ENCODE assay signal across 8 mouse cellular contexts in genomic region chr5:137315084-137315903, GRCm38 (mm10). TPM values are rescaled to one million over a fixed set of nuclear protein-coding genes. Genes with fewer than 3 reads are reported as not detected.
DNase-seq lines count a peak whose midpoint lies in the region; ATAC-seq and TF ChIP-seq lines count a peak whose summit lies in the region.

No protein-coding gene starts in this region.

- peaks cover 10% of the 10 kb centered on the region; the same call in 1 of the 2 replicates for H3K4me1 ChIP-seq in forebrain, postnatal 0 days (ENCODE audit: insufficient read depth)

- intact Hi-C loops in left cerebral cortex, postnatal 4 days (cut with DNase I), result no loop called here

- TF ChIP-seq CTCF in brain, embryonic 14.5 days (IDR thresholded peaks at IDR 0.05; ENCODE audit: borderline replicate concordance, extremely low read depth, insufficient read depth, insufficient read length), result peak; percentile 50; the same call in 1 of the 2 replicates
- peak; percentile 45; the same call in 1 of the 2 replicates for TF ChIP-seq CTCF in forebrain, postnatal 0 days (IDR thresholded peaks at IDR 0.05; ENCODE audit: low read depth)

- H3K9ac ChIP-seq in forebrain, postnatal 0 days, result no peak overlapping the region

- H3K36me3 ChIP-seq in forebrain, postnatal 0 days (ENCODE audit: insufficient read depth), result peaks cover 34% of the 10 kb centered on the region

- no peak overlapping the region for H3K27ac ChIP-seq in forebrain, postnatal 0 days (ENCODE audit: low read depth, low read length)

- H3K9me3 ChIP-seq in forebrain, postnatal 0 days (ENCODE audit: low read length), result no peaks in the 10 kb centered on the region

- no peak overlapping the region for H3K4me3 ChIP-seq in forebrain, postnatal 0 days (ENCODE audit: low read depth, low read length)

- no peak overlapping the region for H3K4me2 ChIP-seq in forebrain, postnatal 0 days (ENCODE audit: low read depth)

- ATAC-seq in forebrain, postnatal 0 days, result no peak
- peak; percentile 74 for ATAC-seq in megakaryocyte-erythroid progenitor cell, adult 5-6 weeks (replicated peaks; ENCODE audit: low FRiP score, low TSS enrichment, poor library complexity, severe bottlenecking)

- 45% methylated on average over 30 of the region's 30 CpGs for WGBS in forebrain, postnatal 0 days

- no peaks in the 10 kb centered on the region for H3K27me3 ChIP-seq in forebrain, postnatal 0 days (ENCODE audit: insufficient read depth, low read length)

- DNase-seq in left cerebral cortex, postnatal 4 days, result peak; percentile 51
- DNase-seq in left cerebral cortex, adult 9 months (ENCODE audit: low spot score in 2 of 2), result no peak
- peak; percentile 34 for DNase-seq in brain, embryonic 14.5 days (ENCODE audit: low read depth)
- DNase-seq in forebrain, postnatal 0 days, result peak; percentile 10
- peak; percentile 49 to 63 for DNase-seq in kidney, postnatal 25 days
- DNase-seq in right cerebral cortex, postnatal 25 days, result no peak
- no peak for DNase-seq in right cerebral cortex, postnatal 10 days (ENCODE audit: low spot score in 2 of 2)

- no peak for TF ChIP-seq POLR2A in brain, embryonic 14.5 days (IDR thresholded peaks at IDR 0.05; ENCODE audit: borderline replicate concordance, extremely low read depth, insufficient read depth, insufficient read length, poor library complexity, severe bottlenecking)

RNA-seq across cellular contexts. Expression of gene Trip6, which starts 1.1 kb away (rescaled TPM):
- 1 to 10 TPM; 7.1 to 8.0 TPM for total RNA-seq in left cerebral cortex, postnatal 4 days (2021)
- 25.7 and 33.0 TPM in 2 replicates for polyA plus RNA-seq in brain, embryonic 14.5 days (2012; rRNA removed)
- 10.8 and 11.4 TPM in 2 replicates for total RNA-seq in forebrain, postnatal 0 days (2014; rRNA removed)
- 9.9 and 11.6 TPM in 2 replicates for polyA plus RNA-seq in forebrain, postnatal 0 days (2015; fragmentation: Nextera tagmentation; extraction: Ambion mirVana)
- 21.8 and 27.9 TPM in 2 replicates for total RNA-seq in megakaryocyte-erythroid progenitor cell, adult 5-6 weeks (2014; fragmentation: Nextera tagmentation)
- total RNA-seq in megakaryocyte-erythroid progenitor cell, adult 5-6 weeks (2017), result 19.6 and 29.9 TPM in 2 replicates

RNA-seq across cellular contexts. Expression of gene Srrt, which starts 7.8 kb away (rescaled TPM):
- total RNA-seq in left cerebral cortex, postnatal 4 days (2021), result 100 to 1,000 TPM; 214 to 236 TPM
- polyA plus RNA-seq in brain, embryonic 14.5 days (2012; rRNA removed), result 211 and 216 TPM in 2 replicates
- 136 and 153 TPM in 2 replicates for total RNA-seq in forebrain, postnatal 0 days (2014; rRNA removed)
- 52.3 and 55.6 TPM in 2 replicates for polyA plus RNA-seq in forebrain, postnatal 0 days (2015; fragmentation: Nextera tagmentation; extraction: Ambion mirVana)
- 308 and 381 TPM in 2 replicates for total RNA-seq in megakaryocyte-erythroid progenitor cell, adult 5-6 weeks (2014; fragmentation: Nextera tagmentation)
- total RNA-seq in megakaryocyte-erythroid progenitor cell, adult 5-6 weeks (2017), result 409 and 443 TPM in 2 replicates

RNA-seq across cellular contexts. Expression of gene Slc12a9, which starts 18.1 kb away (rescaled TPM):
- total RNA-seq in left cerebral cortex, postnatal 4 days (2021), result 10 to 100 TPM; 28.8 to 31.5 TPM
- 34.0 and 34.8 TPM in 2 replicates for polyA plus RNA-seq in brain, embryonic 14.5 days (2012; rRNA removed)
- 19.3 and 21.8 TPM in 2 replicates for total RNA-seq in forebrain, postnatal 0 days (2014; rRNA removed)
- 12.5 and 18.4 TPM in 2 replicates for polyA plus RNA-seq in forebrain, postnatal 0 days (2015; fragmentation: Nextera tagmentation; extraction: Ambion mirVana)
- 2.2 and 3.0 TPM in 2 replicates for total RNA-seq in megakaryocyte-erythroid progenitor cell, adult 5-6 weeks (2014; fragmentation: Nextera tagmentation)
- total RNA-seq in megakaryocyte-erythroid progenitor cell, adult 5-6 weeks (2017), result 1.1 and 3.3 TPM in 2 replicates

RNA-seq across cellular contexts. Expression of gene Ufsp1, which starts 20.9 kb away (rescaled TPM):
- 10 to 100 TPM; 17.3 to 21.8 TPM for total RNA-seq in left cerebral cortex, postnatal 4 days (2021)
- polyA plus RNA-seq in brain, embryonic 14.5 days (2012; rRNA removed), result 10.0 and 11.9 TPM in 2 replicates
- 15.2 and 16.2 TPM in 2 replicates for total RNA-seq in forebrain, postnatal 0 days (2014; rRNA removed)
- polyA plus RNA-seq in forebrain, postnatal 0 days (2015; fragmentation: Nextera tagmentation; extraction: Ambion mirVana), result 15.8 and 23.4 TPM in 2 replicates
- 9.0 and 11.4 TPM in 2 replicates for total RNA-seq in megakaryocyte-erythroid progenitor cell, adult 5-6 weeks (2014; fragmentation: Nextera tagmentation)
- total RNA-seq in megakaryocyte-erythroid progenitor cell, adult 5-6 weeks (2017), result 5.2 and 6.0 TPM in 2 replicates

RNA-seq across cellular contexts. Expression of gene Ache, which starts 28.0 kb away (rescaled TPM):
- total RNA-seq in left cerebral cortex, postnatal 4 days (2021), result 10 to 100 TPM; 60.3 to 67.8 TPM
- 18.8 and 32.5 TPM in 2 replicates for polyA plus RNA-seq in brain, embryonic 14.5 days (2012; rRNA removed)
- 48.4 and 73.2 TPM in 2 replicates for total RNA-seq in forebrain, postnatal 0 days (2014; rRNA removed)
- 44.3 and 69.1 TPM in 2 replicates for polyA plus RNA-seq in forebrain, postnatal 0 days (2015; fragmentation: Nextera tagmentation; extraction: Ambion mirVana)
- total RNA-seq in megakaryocyte-erythroid progenitor cell, adult 5-6 weeks (2014; fragmentation: Nextera tagmentation), result 20.4 and 22.8 TPM in 2 replicates
- total RNA-seq in megakaryocyte-erythroid progenitor cell, adult 5-6 weeks (2017), result 3.0 and 6.4 TPM in 2 replicates

Comparison
In these comparisons a context has a peak if more than half of its experiments do, and no peak if none do; other contexts are left out.
1. DNase-seq: peak in left cerebral cortex, postnatal 4 days (single experiment), brain, embryonic 14.5 days (single experiment), forebrain, postnatal 0 days (single experiment) and kidney, postnatal 25 days (2 of 2); none in left cerebral cortex, adult 9 months (0 of 2), right cerebral cortex, postnatal 25 days (single experiment) and right cerebral cortex, postnatal 10 days (0 of 2).